Mouse (Mus musculus) gastrocnemius, postnatal 4 days (tissue): ENCODE results near the gene Olfr441. TPM values are rescaled to one million over a fixed set of nuclear protein-coding genes. Genes with fewer than 3 reads are reported as not detected.
"Not testable (repeated sequence)": the region's sequence is repeated elsewhere in the genome, so short reads cannot be mapped to it uniquely, and the experiment has no call there.

Experiments used
- DNase-seq, 2 experiments: peaks; one replicate each; pipeline ENCODE4 v3.0.0; 2021 to 2022; ENCODE audit warnings: low spot score in 2 of 2, mixed read lengths in 2 of 2
- long read RNA-seq, 2 experiments: library from polyadenylated mRNA; stranded (forward); transcript quantifications; one replicate each; pipeline ENCODE4 v2.0.0; 2021
- total RNA-seq, 2 experiments: library from RNA; stranded (reverse); gene quantifications; 2 replicates each; pipeline ENCODE4 v1.2.3; 2021

The Olfr441 gene
- not detected for total RNA-seq
- long read RNA-seq, experiment 1: 0 reads
- long read RNA-seq, experiment 2: 0 reads

DNA sequence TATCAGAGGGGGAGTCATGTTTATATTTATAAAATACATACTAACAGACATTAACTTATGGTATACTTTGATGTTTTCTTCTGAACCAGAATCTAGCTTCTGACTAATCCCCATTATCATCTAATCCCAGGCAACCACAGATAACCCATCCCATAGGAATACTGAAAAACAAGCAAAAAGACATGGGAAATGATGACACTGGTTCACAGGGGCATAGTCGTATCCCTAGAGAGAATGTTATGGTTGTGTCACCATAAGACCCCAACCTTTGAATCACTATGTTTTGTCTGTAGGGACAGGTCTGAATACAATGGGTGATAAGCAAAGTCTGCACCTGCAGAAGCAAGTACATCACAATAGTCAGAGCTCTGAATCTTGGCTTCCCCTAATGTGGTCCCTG, at the start of gene Olfr441:
Gene Olfr441 (plus strand): TSS at position 301 of the 400 bp plus-strand sequence.
- DNase-seq: not testable (repeated sequence)

- DNase-seq: no peak
Observed at GRCm38 (mm10) chr6:43078750-43079149, 27.4 kb upstream of the Olfr441 start.

DNA sequence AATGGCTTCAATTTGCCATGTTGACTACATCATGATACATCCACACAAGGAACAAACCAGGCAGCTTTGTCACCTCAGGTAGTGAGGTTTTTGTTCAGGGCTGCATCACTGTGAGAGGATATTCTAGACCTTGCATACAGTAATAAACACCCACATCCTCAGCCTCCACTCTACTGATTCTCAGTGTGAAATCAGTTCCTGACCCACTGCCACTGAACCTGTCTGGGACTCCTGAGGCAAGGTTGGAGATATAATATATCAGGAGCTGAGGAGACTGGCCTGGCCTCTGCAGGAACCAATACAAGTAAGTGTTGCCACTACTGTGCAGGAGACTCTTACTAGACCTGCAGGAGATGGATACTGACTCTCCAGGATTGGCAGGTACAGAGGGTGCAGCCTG, 24.8 kb upstream of the Olfr441 start:
- DNase-seq: not testable (repeated sequence)

DNA sequence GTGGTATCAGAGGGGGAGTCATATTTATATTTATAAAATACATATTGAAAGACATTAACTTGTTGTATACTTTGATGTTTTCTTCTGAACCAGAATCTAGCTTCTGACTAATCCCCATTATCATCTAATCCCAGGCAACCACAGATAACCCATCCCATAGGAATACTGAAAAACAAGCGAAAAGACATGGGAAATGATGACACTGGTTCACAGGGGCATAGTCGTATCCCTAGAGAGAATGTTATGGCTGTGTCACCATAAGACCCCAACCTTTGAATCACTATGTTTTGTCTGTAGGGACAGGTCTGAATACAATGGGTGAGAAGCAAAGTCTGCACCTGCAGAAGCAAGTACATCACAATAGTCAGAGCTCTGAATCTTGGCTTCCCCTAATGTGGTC, 40.1 kb downstream of the Olfr441 start, which contains the start of gene Olfr237-ps1:
Gene Olfr237-ps1 (plus strand): TSS at position 301 of the 400 bp plus-strand sequence.
- not testable (repeated sequence) for DNase-seq

DNA sequence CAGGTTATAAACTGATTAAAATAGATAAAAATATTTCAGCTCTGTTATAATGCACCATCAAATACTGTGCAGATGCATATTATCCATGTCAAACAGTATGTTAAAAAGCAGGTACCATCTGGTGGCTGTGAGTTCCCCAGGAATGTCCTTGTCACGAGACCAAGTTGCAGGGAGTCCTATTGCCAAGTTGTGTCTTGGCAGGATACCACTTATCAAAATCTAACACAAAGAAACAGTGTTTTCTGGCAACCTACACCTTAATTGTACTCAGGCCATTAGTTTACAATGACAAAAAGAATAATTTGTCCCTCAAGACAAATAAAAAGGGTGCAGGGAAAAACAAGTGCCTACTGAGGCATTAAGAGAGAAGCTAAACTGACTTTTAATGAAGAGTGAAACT, 53.3 kb downstream of the Olfr441 start:
- no peak for DNase-seq

GRCm38 (mm10) chr6:43162982-43163381, 56.8 kb downstream of the Olfr441 start, which contains the start of gene Olfr437:
Olfr437 (plus strand) TSS chr6:43163282.
- no peak for DNase-seq

- DNase-seq: no peak
Observed at GRCm38 (mm10) chr6:43167246-43167645, 61.1 kb downstream of the Olfr441 start.

Other genes starting within 250 kb of the Olfr441 start
- gene Olfr448, start 215.9 kb upstream of the Olfr441 start, total RNA-seq: not detected
- not detected for gene Olfr447, start 197.5 kb upstream of the Olfr441 start, total RNA-seq
- not detected for gene Olfr446, start 185.0 kb upstream of the Olfr441 start, total RNA-seq
- gene Olfr444, start 157.3 kb upstream of the Olfr441 start, total RNA-seq: not detected
- not detected for gene Olfr237-ps1, start 40.2 kb downstream of the Olfr441 start, total RNA-seq
- gene Olfr437, start 56.9 kb downstream of the Olfr441 start, total RNA-seq: not detected
- gene Olfr13, start 65.8 kb downstream of the Olfr441 start, total RNA-seq: not detected
- not detected for gene Olfr435, start 90.8 kb downstream of the Olfr441 start, total RNA-seq
- not detected for gene Olfr434, start 106.7 kb downstream of the Olfr441 start, total RNA-seq
- not detected for gene Olfr47, start 125.2 kb downstream of the Olfr441 start, total RNA-seq
- 10 to 100 TPM in 1 of 2 experiments, 1 to 10 TPM in 1; 7.9 to 10.3 TPM for gene Arhgef5, start 159.2 kb downstream of the Olfr441 start, total RNA-seq
- gene Nobox, start 203.2 kb downstream of the Olfr441 start, total RNA-seq: not detected